Mouse (Mus musculus) C2C12 (cell line): ENCODE data around the gene Fh1.

Source experiments
- CTCF ChIP-seq: IDR thresholded peaks from one replicate; pipeline ENCODE4 v1.5.1; 2011; ENCODE audit not compliant: control insufficient read depth, insufficient read depth, insufficient read length
- MYOD1 ChIP-seq: IDR thresholded peaks from one replicate; pipeline ENCODE4 v1.6.1; 2011; ENCODE audit warnings: low read depth; ENCODE audit not compliant: control insufficient read depth, insufficient read length

DNA sequence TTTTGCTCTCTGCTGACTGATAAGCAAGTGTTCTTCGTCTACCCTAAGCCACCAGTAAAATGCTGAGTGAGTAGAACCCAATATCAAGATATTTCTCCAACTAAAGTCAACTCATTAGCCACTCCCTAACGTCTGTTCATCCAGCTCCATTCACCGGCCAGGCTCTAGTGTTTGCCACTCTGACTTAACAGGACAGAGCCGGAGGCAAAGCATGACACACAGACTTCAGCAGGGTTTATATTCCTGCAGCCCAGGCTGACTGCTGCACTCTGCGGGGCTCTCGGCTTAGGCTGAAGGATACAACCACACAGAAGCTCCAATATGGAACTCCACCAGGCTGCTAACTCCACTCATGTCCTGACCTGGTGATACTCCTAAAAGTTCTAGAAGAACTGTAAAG is 18.1 kb downstream of the Fh1 start:
- no peak for TF ChIP-seq CTCF
- TF ChIP-seq MYOD1, result no peak
